Comparison of ENCODE assay signal across 8 mouse cellular contexts in genomic region chr13:103643993-103644722, GRCm38 (mm10).
DNase-seq lines count a peak whose midpoint lies in the region.

No protein-coding gene starts in this region.

- peak; percentile 27 to 64 for DNase-seq in cerebellum, postnatal 25 days
- no peak for DNase-seq in cerebellum, adult 11 months
- peak; percentile 59 to 73 for DNase-seq in adrenal gland, postnatal 36 days
- peak; percentile 51 for DNase-seq in gastrocnemius, adult 18-20 months (ENCODE audit: low spot score)
- peak; percentile 23 for DNase-seq in induced T-regulatory cell, adult 2 months (ENCODE audit: low read depth)
- peak; percentile 73 for DNase-seq in left cerebral cortex, postnatal 4 days
- DNase-seq in neural tube, embryonic 10.5 days (ENCODE audit: extremely low spot score, low spot score): peak; percentile 32
- no peak for DNase-seq in spleen, postnatal 10 days (ENCODE audit: low spot score in 2 of 2)

- intact Hi-C loops in left cerebral cortex, postnatal 4 days (cut with DNase I): loop anchor here (2.0 kb wide), 1 partner anchor 469 kb away; no protein-coding TSS in a partner anchor

Comparison
In these comparisons a context has a peak if more than half of its experiments do, and no peak if none do; other contexts are left out.
1. DNase-seq: peak in cerebellum, postnatal 25 days (2 of 2), adrenal gland, postnatal 36 days (2 of 2), gastrocnemius, adult 18-20 months (single experiment), induced T-regulatory cell, adult 2 months (single experiment), left cerebral cortex, postnatal 4 days (single experiment) and neural tube, embryonic 10.5 days (single experiment); none in cerebellum, adult 11 months (single experiment) and spleen, postnatal 10 days (0 of 2).